Mouse (Mus musculus) c-Kit-negative CD71-positive TER-119-positive erythroid progenitor cells, embryonic 14.5 days (primary cell): ENCODE data around the gene Atg5.

Experiments used
- DNase-seq: peaks from one replicate; pipeline ENCODE4 v3.0.0-alpha.2; 2013; ENCODE audit warnings: low read depth, low spot score

Atg5 gene

GRCm38 (mm10) chr10:44348474-44349415 lies 80.6 kb downstream of the Atg5 start:
- no peak for DNase-seq

- no peak for DNase-seq
Measured at GRCm38 (mm10) chr10:44353467-44353866, 85.3 kb downstream of the Atg5 start.

- DNase-seq = no peak
Measured at GRCm38 (mm10) chr10:44354393-44354792, 86.2 kb downstream of the Atg5 start.

GRCm38 (mm10) chr10:44355216-44355615 lies 87.1 kb downstream of the Atg5 start:
- DNase-seq = no peak

GRCm38 (mm10) chr10:44356625-44357024 lies 88.5 kb downstream of the Atg5 start:
- no peak for DNase-seq

GRCm38 (mm10) chr10:44357316-44357715 lies 89.2 kb downstream of the Atg5 start:
- no peak for DNase-seq

- DNase-seq = no peak
Measured at GRCm38 (mm10) chr10:44358816-44359215, 90.7 kb downstream of the Atg5 start.

- no peak for DNase-seq
Measured at GRCm38 (mm10) chr10:44360632-44361031, 92.5 kb downstream of the Atg5 start.

GRCm38 (mm10) chr10:44362435-44362834 lies 94.3 kb downstream of the Atg5 start:
- DNase-seq = no peak

GRCm38 (mm10) chr10:44362846-44363245 lies 94.7 kb downstream of the Atg5 start:
- no peak for DNase-seq

- no peak for DNase-seq
Measured at GRCm38 (mm10) chr10:44366186-44366585, 98.0 kb downstream of the Atg5 start.

- no peak for DNase-seq
Measured at GRCm38 (mm10) chr10:44367043-44367442, 98.9 kb downstream of the Atg5 start.

GRCm38 (mm10) chr10:44368596-44368995 lies 100.4 kb downstream of the Atg5 start:
- no peak for DNase-seq

GRCm38 (mm10) chr10:44370666-44371065 lies 102.5 kb downstream of the Atg5 start:
- DNase-seq = no peak

GRCm38 (mm10) chr10:44372210-44372609 lies 104.1 kb downstream of the Atg5 start:
- DNase-seq = no peak

- DNase-seq = no peak
Measured at GRCm38 (mm10) chr10:44374678-44375077, 106.5 kb downstream of the Atg5 start.

- no peak for DNase-seq
Measured at GRCm38 (mm10) chr10:44375501-44375900, 107.3 kb downstream of the Atg5 start.

GRCm38 (mm10) chr10:44377821-44378220 lies 109.7 kb downstream of the Atg5 start:
- no peak for DNase-seq

GRCm38 (mm10) chr10:44378403-44378802 lies 110.2 kb downstream of the Atg5 start:
- no peak for DNase-seq

- no peak for DNase-seq
Measured at GRCm38 (mm10) chr10:44380476-44381208, 112.5 kb downstream of the Atg5 start.

GRCm38 (mm10) chr10:44381397-44381796 lies 113.2 kb downstream of the Atg5 start:
- no peak for DNase-seq

- no peak for DNase-seq
Measured at GRCm38 (mm10) chr10:44381948-44382347, 113.8 kb downstream of the Atg5 start.

- no peak for DNase-seq
Measured at GRCm38 (mm10) chr10:44383213-44383612, 115.1 kb downstream of the Atg5 start.
